9 mouse cellular contexts compared by ENCODE assay signal in the genomic region with DNA sequence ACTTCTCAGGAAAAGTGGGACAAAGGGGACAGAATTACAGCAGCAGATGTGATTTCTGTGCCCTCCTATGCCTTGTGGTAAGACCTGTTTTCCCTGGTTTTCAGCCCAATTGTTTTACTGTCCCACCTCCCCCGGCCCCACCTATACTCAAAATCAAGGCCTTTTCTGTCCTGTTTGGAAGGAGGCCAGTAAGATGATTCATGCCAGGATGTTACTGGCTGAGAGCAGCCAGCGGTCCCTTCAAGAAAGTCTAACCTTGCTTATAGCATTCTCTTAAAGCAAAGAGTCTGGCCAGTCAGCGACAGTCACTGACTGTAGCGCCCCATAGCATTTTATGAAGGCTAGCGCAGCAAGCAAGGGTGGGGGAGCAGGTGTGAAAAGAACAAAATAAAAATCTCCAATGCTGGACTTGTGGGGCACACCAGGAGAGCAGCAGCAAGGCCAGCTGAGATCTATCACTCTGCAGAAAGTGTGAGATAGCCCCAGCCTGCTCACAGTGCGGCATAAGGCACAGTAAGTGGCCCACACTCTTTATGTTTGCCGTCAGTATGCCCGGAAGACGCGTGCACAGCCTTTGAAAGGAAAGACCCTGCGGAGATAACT. TPM values are rescaled to one million over a fixed set of nuclear protein-coding genes. Genes with fewer than 3 reads are reported as not detected.
DNase-seq lines count a peak whose midpoint lies in the region; TF ChIP-seq lines count a peak whose summit lies in the region.
"Had no signal": no experiment of that assay in that cellular context is flagged by ENCODE, and none has a peak within 500 bp of the region (broad histone marks: within the 10 kb centered on the region; RNA-seq: fewer than 3 reads in every experiment).

No protein-coding gene starts in this region.

- H3K4me3 ChIP-seq in layer of hippocampus, adult 2 months = no peak overlapping the region

- DNase-seq in layer of hippocampus, adult 2 months (ENCODE audit: low spot score in 2 of 2) = no peak
- DNase-seq in layer of hippocampus, postnatal 14 days (ENCODE audit: low spot score in 2 of 2) = no peak
- DNase-seq in adrenal gland, adult 8-10 months = peak; percentile 68
- peak; percentile 59 to 63 for DNase-seq in heart, postnatal 10 days
- DNase-seq in kidney, postnatal 4 days = peak; percentile 28 to 50
- peak; percentile 59 for DNase-seq in thymus, postnatal 4 days
- no peak for DNase-seq in cerebellum, adult 8-10 months
- DNase-seq in layer of hippocampus, postnatal 36 days = no peak

- intact Hi-C loops in heart, postnatal 10 days (cut with DNase I) = loop anchor here (5.0 kb wide), 2 partner anchors 89 to 209 kb away; no protein-coding TSS in a partner anchor

- H3K27ac ChIP-seq in layer of hippocampus, adult 2 months = peak overlapping the region; percentile 80

- no peak for TF ChIP-seq CTCF in layer of hippocampus, adult 2 months (conservative IDR thresholded peaks at IDR 0.05)

RNA-seq across cellular contexts. Expression of a gene that starts 47.8 kb away (rescaled TPM):
- 10 to 100 TPM; 98.7 to 99.2 TPM for total RNA-seq in layer of hippocampus, adult 2 months (2021)
- total RNA-seq in layer of hippocampus, postnatal 14 days (2021) = 100 to 1,000 TPM; 105 to 106 TPM
- total RNA-seq in adrenal gland, adult 8-10 months (2022) = 100 to 1,000 TPM; 204 to 224 (median 215) TPM
- total RNA-seq in heart, postnatal 10 days (2021) = 100 to 1,000 TPM; 222 to 225 TPM
- 10 to 100 TPM; 90.7 to 91.1 TPM for total RNA-seq in layer of hippocampus, postnatal 36 days (2021)
- total RNA-seq: hematopoietic stem cell, adult 5-6 weeks had no signal

Comparison
In these comparisons a context has a peak if more than half of its experiments do, and no peak if none do; other contexts are left out.
1. DNase-seq: peak in adrenal gland, adult 8-10 months (single experiment), heart, postnatal 10 days (2 of 2), kidney, postnatal 4 days (2 of 2) and thymus, postnatal 4 days (single experiment); none in layer of hippocampus, adult 2 months (0 of 2), layer of hippocampus, postnatal 14 days (0 of 2), cerebellum, adult 8-10 months (single experiment) and layer of hippocampus, postnatal 36 days (0 of 2).